ENCODE assay signal across 8 mouse cellular contexts in genomic region chr3:32616006-32616330, GRCm38 (mm10). TPM values are rescaled to one million over a fixed set of nuclear protein-coding genes. Genes with fewer than 3 reads are reported as not detected.
A peak's percentile ranks its signal among the peaks of the same experiment; 100 is the strongest.
DNase-seq lines count a peak whose midpoint lies in the region; ATAC-seq and TF ChIP-seq lines count a peak whose summit lies in the region.

No protein-coding gene starts in this region.

- H3K36me3 ChIP-seq in kidney, embryonic 15.5 days, result no peaks in the 10 kb centered on the region
- H3K36me3 ChIP-seq in hindbrain, embryonic 16.5 days (ENCODE audit: control insufficient read depth, insufficient read depth, low read length), result no peaks in the 10 kb centered on the region
- H3K36me3 ChIP-seq in midbrain, embryonic 16.5 days (ENCODE audit: control insufficient read depth, insufficient read depth, low read length), result no peaks in the 10 kb centered on the region

- TF ChIP-seq CTCF in bone marrow, adult 2 months (IDR thresholded peaks at IDR 0.05; ENCODE audit: control insufficient read depth, insufficient read depth, low read length), result no peak

- no peaks in the 10 kb centered on the region for H3K27me3 ChIP-seq in kidney, embryonic 15.5 days
- H3K27me3 ChIP-seq in hindbrain, embryonic 16.5 days (replicated peaks; ENCODE audit: control insufficient read depth, insufficient read depth, low read length), result no peaks in the 10 kb centered on the region
- no peaks in the 10 kb centered on the region for H3K27me3 ChIP-seq in midbrain, embryonic 16.5 days (ENCODE audit: control insufficient read depth, insufficient read depth, low read depth, low read length)

- peaks cover 18% of the 10 kb centered on the region for H3K4me1 ChIP-seq in kidney, embryonic 15.5 days
- no peaks in the 10 kb centered on the region; the same call in 1 of the 2 replicates for H3K4me1 ChIP-seq in bone marrow, adult 2 months (ENCODE audit: control insufficient read depth, insufficient read depth, low read length)
- H3K4me1 ChIP-seq in hindbrain, embryonic 16.5 days (ENCODE audit: control insufficient read depth, insufficient read depth, low read depth, low read length), result peaks cover 9% of the 10 kb centered on the region
- peaks cover 6% of the 10 kb centered on the region; the same call in 1 of the 2 replicates for H3K4me1 ChIP-seq in midbrain, embryonic 16.5 days (ENCODE audit: control insufficient read depth, insufficient read depth, low read length)

- TF ChIP-seq POLR2A in bone marrow, adult 2 months (IDR thresholded peaks at IDR 0.05; ENCODE audit: borderline replicate concordance, control insufficient read depth, low read depth, low read length), result no peak

- H3K9ac ChIP-seq in kidney, embryonic 15.5 days, result peak overlapping the region; percentile 63
- peak overlapping the region; percentile 85 for H3K9ac ChIP-seq in hindbrain, embryonic 16.5 days (ENCODE audit: low read depth, low read length)
- peak overlapping the region; percentile 76 for H3K9ac ChIP-seq in midbrain, embryonic 16.5 days (ENCODE audit: low read depth, low read length)

- ATAC-seq in kidney, embryonic 15.5 days (replicated peaks; ENCODE audit: low FRiP score), result no peak
- ATAC-seq in hindbrain, embryonic 16.5 days, result no peak
- ATAC-seq in midbrain, embryonic 16.5 days, result no peak
- no peak for ATAC-seq in monocyte, adult 5-6 weeks (replicated peaks; ENCODE audit: insufficient number of reproducible peaks, low FRiP score, low TSS enrichment, poor library complexity, severe bottlenecking)

- H3K9me3 ChIP-seq in kidney, embryonic 15.5 days (replicated peaks), result no peaks in the 10 kb centered on the region
- H3K9me3 ChIP-seq in hindbrain, embryonic 16.5 days (ENCODE audit: control insufficient read depth, low read length), result no peaks in the 10 kb centered on the region
- H3K9me3 ChIP-seq in midbrain, embryonic 16.5 days (replicated peaks; ENCODE audit: control insufficient read depth, low read length, poor library complexity, severe bottlenecking), result no peaks in the 10 kb centered on the region

- peak overlapping the region; percentile 72 for H3K4me2 ChIP-seq in kidney, embryonic 15.5 days
- peak overlapping the region; percentile 60 for H3K4me2 ChIP-seq in hindbrain, embryonic 16.5 days (ENCODE audit: low read length)
- H3K4me2 ChIP-seq in midbrain, embryonic 16.5 days (ENCODE audit: low read length), result peak overlapping the region; percentile 49

- 14% methylated on average over 8 of the region's 14 CpGs for WGBS in kidney, embryonic 15.5 days
- 3% methylated on average over 9 of the region's 14 CpGs for WGBS in bone marrow, adult 2 months
- WGBS in hindbrain, embryonic 16.5 days, result 22% methylated on average over 5 of the region's 14 CpGs
- 6% methylated on average over 14 of the region's 14 CpGs for WGBS in midbrain, embryonic 16.5 days

- H3K4me3 ChIP-seq in kidney, embryonic 15.5 days (replicated peaks), result peak overlapping the region; percentile 72
- H3K4me3 ChIP-seq in bone marrow, adult 2 months (replicated peaks; ENCODE audit: control insufficient read depth, low read depth, low read length), result peak overlapping the region; percentile 55
- H3K4me3 ChIP-seq in hindbrain, embryonic 16.5 days (ENCODE audit: low read length), result peak overlapping the region; percentile 75
- peak overlapping the region; percentile 70 for H3K4me3 ChIP-seq in midbrain, embryonic 16.5 days (ENCODE audit: low read depth, low read length)

- DNase-seq in kidney, postnatal 10 days, result no peak
- no peak for DNase-seq in cerebellum, adult 8-10 months
- no peak for DNase-seq in layer of hippocampus, adult 18-20 months (ENCODE audit: low spot score in 2 of 2)

- peak overlapping the region; percentile 73; the same call in 1 of the 2 replicates for H3K27ac ChIP-seq in kidney, embryonic 15.5 days
- no peak overlapping the region for H3K27ac ChIP-seq in bone marrow, adult 2 months (ENCODE audit: control insufficient read depth, insufficient read depth, low read depth, low read length, poor library complexity)
- H3K27ac ChIP-seq in hindbrain, embryonic 16.5 days (ENCODE audit: low read depth, low read length), result peak overlapping the region; percentile 78
- H3K27ac ChIP-seq in midbrain, embryonic 16.5 days (ENCODE audit: low read length), result peak overlapping the region; percentile 78; the same call in 1 of the 2 replicates

RNA-seq across cellular contexts. Expression of gene Gnb4, which starts 0.4 kb away (rescaled TPM):
- 51.0 and 54.4 TPM in 2 replicates for polyA plus RNA-seq in kidney, embryonic 15.5 days (2015; fragmentation: Nextera tagmentation; extraction: Ambion mirVana)
- polyA plus RNA-seq in bone marrow, adult 2 months (2011; ENCODE audit: insufficient read depth, insufficient read length, low replicate concordance, missing spikeins), result 3.3 and 4.2 TPM in 2 replicates
- 114 and 118 TPM in 2 replicates for polyA plus RNA-seq in hindbrain, embryonic 16.5 days (2015; fragmentation: Nextera tagmentation; extraction: Ambion mirVana)
- 102 and 105 TPM in 2 replicates for polyA plus RNA-seq in midbrain, embryonic 16.5 days (2015; fragmentation: Nextera tagmentation; extraction: Ambion mirVana)
- 10 to 100 TPM; 12.4 to 13.7 TPM for total RNA-seq in layer of hippocampus, adult 18-20 months (2021)
- 1.4 to 6.0 TPM (median 5.7 TPM) in 3 replicates for total RNA-seq in monocyte, adult 5-6 weeks (2017)
